Mouse (Mus musculus): ENCODE measurements around the gene Traf5. TPM values are rescaled to one million over a fixed set of nuclear protein-coding genes. Genes with fewer than 3 reads are reported as not detected.

Traf5 gene
- total RNA-seq, 2 experiments from 2014 or later: 4.5 to 7.6 TPM

- TF ChIP-seq CTCF (IDR thresholded peaks at IDR 0.05): no peak
- Histone ChIP-seq H3K27ac (no peak overlapping the region), H3K4me3 (no peak overlapping the region)
- intact Hi-C loops (cut with DNase I): loop anchor here (10.0 kb wide), 1 partner anchor 514 kb away; no protein-coding TSS in a partner anchor
- no peak for DNase-seq (ENCODE audit: extremely low spot score in 1 of 2, low spot score in 2 of 2)
Measured at GRCm38 (mm10) chr1:192109169-192109568, 16.8 kb upstream of the Traf5 start.

- TF ChIP-seq CTCF (IDR thresholded peaks at IDR 0.05): peak; percentile 73
- no peak overlapping the region for H3K4me3 ChIP-seq
- no peak overlapping the region for H3K27ac ChIP-seq
- DNase-seq (ENCODE audit: extremely low spot score in 1 of 2, low spot score in 2 of 2): no peak
- intact Hi-C loops (cut with DNase I): loop anchor here (10.0 kb wide), 1 partner anchor 513 kb away; no protein-coding TSS in a partner anchor
Measured at GRCm38 (mm10) chr1:192107352-192107751, 15.0 kb upstream of the Traf5 start.

GRCm38 (mm10) chr1:192105902-192106389 is 13.6 kb upstream of the Traf5 start:
- intact Hi-C loops (cut with DNase I): loop anchor here (10.0 kb wide), 1 partner anchor 511 kb away; no protein-coding TSS in a partner anchor
- H3K27ac ChIP-seq: no peak overlapping the region
- no peak overlapping the region for H3K4me3 ChIP-seq
- no peak for TF ChIP-seq CTCF (IDR thresholded peaks at IDR 0.05)
- no peak for DNase-seq (ENCODE audit: extremely low spot score in 1 of 2, low spot score in 2 of 2)

- intact Hi-C loops (cut with DNase I): loop anchor here (10.0 kb wide), 1 partner anchor 509 kb away; no protein-coding TSS in a partner anchor
Measured at GRCm38 (mm10) chr1:192104021-192104420, 11.7 kb upstream of the Traf5 start.

GRCm38 (mm10) chr1:192103176-192103575 is 10.8 kb upstream of the Traf5 start:
- no peak for TF ChIP-seq CTCF (IDR thresholded peaks at IDR 0.05)
- Histone ChIP-seq H3K27ac (no peak overlapping the region), H3K4me3 (no peak overlapping the region)
- intact Hi-C loops (cut with DNase I): loop anchor here (10.0 kb wide), 1 partner anchor 508 kb away; no protein-coding TSS in a partner anchor
- DNase-seq (ENCODE audit: extremely low spot score in 1 of 2, low spot score in 2 of 2): no peak

More at GRCm38 (mm10) chr1:192104021-192104420, 11.7 kb upstream of the Traf5 start:
- DNase-seq (ENCODE audit: extremely low spot score in 1 of 2, low spot score in 2 of 2): no peak
- H3K27ac ChIP-seq: no peak overlapping the region
- no peak for TF ChIP-seq CTCF (IDR thresholded peaks at IDR 0.05)
- H3K4me3 ChIP-seq: no peak overlapping the region

- TF ChIP-seq CTCF (IDR thresholded peaks at IDR 0.05): no peak
- intact Hi-C loops (cut with DNase I): loop anchor here (10.0 kb wide), 1 partner anchor 507 kb away; no protein-coding TSS in a partner anchor
- H3K4me3 ChIP-seq: no peak overlapping the region
- DNase-seq (ENCODE audit: extremely low spot score in 1 of 2, low spot score in 2 of 2): peak; percentile 54 to 70
- no peak overlapping the region for H3K27ac ChIP-seq
Measured at GRCm38 (mm10) chr1:192101359-192101758, 9.0 kb upstream of the Traf5 start.

- TF ChIP-seq CTCF (IDR thresholded peaks at IDR 0.05): no peak
- intact Hi-C loops (cut with DNase I): loop anchor here (10.0 kb wide), 1 partner anchor 506 kb away; no protein-coding TSS in a partner anchor
- Histone ChIP-seq H3K27ac (no peak overlapping the region), H3K4me3 (no peak overlapping the region)
- DNase-seq (ENCODE audit: extremely low spot score in 1 of 2, low spot score in 2 of 2): no peak
Measured at GRCm38 (mm10) chr1:192100742-192101141, 8.4 kb upstream of the Traf5 start.

GRCm38 (mm10) chr1:192095626-192096025 is 3.3 kb upstream of the Traf5 start:
- Histone ChIP-seq H3K27ac (no peak overlapping the region), H3K4me3 (no peak overlapping the region)
- TF ChIP-seq CTCF (IDR thresholded peaks at IDR 0.05): no peak
- intact Hi-C loops (cut with DNase I): no loop called here
- DNase-seq (ENCODE audit: extremely low spot score in 1 of 2, low spot score in 2 of 2): no peak

- Histone ChIP-seq H3K27ac (no peak overlapping the region), H3K4me3 (no peak overlapping the region)
- intact Hi-C loops (cut with DNase I): no loop called here
- peak; percentile 72 for TF ChIP-seq CTCF (IDR thresholded peaks at IDR 0.05)
- DNase-seq (ENCODE audit: extremely low spot score in 1 of 2, low spot score in 2 of 2): peak; percentile 46 to 55
Measured at GRCm38 (mm10) chr1:192094451-192095170, 2.3 kb upstream of the Traf5 start.

- DNase-seq (ENCODE audit: extremely low spot score in 1 of 2, low spot score in 2 of 2): peak; percentile 84 to 86
- peak; percentile 92 for TF ChIP-seq CTCF (IDR thresholded peaks at IDR 0.05)
- intact Hi-C loops (cut with DNase I): loop anchor here (1.0 kb wide), 3 partner anchors 102 to 259 kb away; no protein-coding TSS in a partner anchor
- Histone ChIP-seq H3K4me3 (peak overlapping the region; percentile 78), H3K27ac (no peak overlapping the region)
Measured at GRCm38 (mm10) chr1:192092879-192093660, 711 bp upstream of the Traf5 start.

- peak overlapping the region; percentile 78 for H3K4me3 ChIP-seq
- no peak for TF ChIP-seq CTCF (IDR thresholded peaks at IDR 0.05)
- peak overlapping the region; percentile 5; the same call in 1 of the 2 replicates for H3K27ac ChIP-seq
- no peak for DNase-seq (ENCODE audit: extremely low spot score in 1 of 2, low spot score in 2 of 2)
- intact Hi-C loops (cut with DNase I): loop anchor here (2.0 kb wide), 1 partner anchor 14 kb away; no protein-coding TSS in a partner anchor
Measured at GRCm38 (mm10) chr1:192090689-192091567, 1.4 kb downstream of the Traf5 start.

All from left cerebral cortex, adult 2 months (tissue).